Mouse (Mus musculus): ENCODE data around the gene Mrs2. TPM values are rescaled to one million over a fixed set of nuclear protein-coding genes. Genes with fewer than 3 reads are reported as not detected.

Gene Mrs2
- polyA plus RNA-seq (2015; fragmentation: Nextera tagmentation; extraction: Ambion mirVana), result 15.0 and 17.2 TPM in 2 replicates

GRCm38 (mm10) chr13:25019793-25020539 lies at the start of gene Mrs2:
Mrs2 (minus strand) TSS chr13:25020379.
- no peaks in the 10 kb centered on the region for H3K27me3 ChIP-seq (replicated peaks)
- no peaks in the 10 kb centered on the region for H3K9me3 ChIP-seq

GRCm38 (mm10) chr13:25069765-25070164 lies 49.6 kb upstream of the Mrs2 start:
- H3K9me3 ChIP-seq, result no peaks in the 10 kb centered on the region
- H3K36me3 ChIP-seq, result no peaks in the 10 kb centered on the region
- WGBS, result 52% methylated on average over 4 of the region's 4 CpGs
- H3K4me3 ChIP-seq (replicated peaks), result no peak overlapping the region
- H3K4me2 ChIP-seq, result no peak overlapping the region
- H3K27ac ChIP-seq, result no peak overlapping the region
- no peaks in the 10 kb centered on the region for H3K4me1 ChIP-seq
- no peak for ATAC-seq (ENCODE audit: insufficient read depth, low FRiP score, low read depth)
- no peaks in the 10 kb centered on the region for H3K27me3 ChIP-seq (replicated peaks)
- H3K9ac ChIP-seq, result no peak overlapping the region

More at GRCm38 (mm10) chr13:25019793-25020539, at the start of gene Mrs2:
- H3K36me3 ChIP-seq, result no peaks in the 10 kb centered on the region
- peaks cover 10% of the 10 kb centered on the region; the same call in 1 of the 2 replicates for H3K4me1 ChIP-seq
- peak; percentile 94 for ATAC-seq (ENCODE audit: insufficient read depth, low FRiP score, low read depth)
- peak within 1 kb of the TSS; percentile 77 for H3K27ac ChIP-seq
- WGBS, result under 1% methylated on average over 84 of the region's 84 CpGs
- H3K4me3 ChIP-seq (replicated peaks), result peak within 1 kb of the TSS; percentile 94
- H3K9ac ChIP-seq, result peak within 1 kb of the TSS; percentile 86
- peak within 1 kb of the TSS; percentile 74 for H3K4me2 ChIP-seq

- ATAC-seq (ENCODE audit: insufficient read depth, low FRiP score, low read depth), result no peak
- H3K27ac ChIP-seq, result no peak overlapping the region
- H3K36me3 ChIP-seq, result no peaks in the 10 kb centered on the region
- no peak overlapping the region for H3K4me2 ChIP-seq
- no peaks in the 10 kb centered on the region for H3K27me3 ChIP-seq (replicated peaks)
- no peak overlapping the region for H3K9ac ChIP-seq
- 70% methylated on average over 4 of the region's 4 CpGs for WGBS
- no peaks in the 10 kb centered on the region for H3K9me3 ChIP-seq
- no peaks in the 10 kb centered on the region for H3K4me1 ChIP-seq
- H3K4me3 ChIP-seq (replicated peaks), result no peak overlapping the region
Observed at GRCm38 (mm10) chr13:25067183-25067582, 47.0 kb upstream of the Mrs2 start.

- Histone ChIP-seq H3K4me1 (no peaks in the 10 kb centered on the region), H3K9me3 (no peaks in the 10 kb centered on the region), H3K27me3 (replicated peaks) (no peaks in the 10 kb centered on the region), H3K9ac (no peak overlapping the region), H3K27ac (no peak overlapping the region), H3K4me2 (no peak overlapping the region), H3K4me3 (replicated peaks) (no peak overlapping the region), H3K36me3 (no peaks in the 10 kb centered on the region)
- ATAC-seq (ENCODE audit: insufficient read depth, low FRiP score, low read depth), result no peak
- 90% methylated on average over 2 of the region's 2 CpGs for WGBS
Observed at GRCm38 (mm10) chr13:25066659-25067058, 46.5 kb upstream of the Mrs2 start.

- Histone ChIP-seq H3K4me3 (replicated peaks) (peak within 1 kb of the TSS; percentile 47), H3K9ac (0 out of 2 replicates have a peak within 1 kb of the TSS, but pooled peaks have one; percentile 4), H3K27ac (no peak within 1 kb of the TSS)
Observed at GRCm38 (mm10) chr13:25055873-25056667, 35.9 kb upstream of the Mrs2 start, which contains the start of gene Dcdc2a. Dcdc2a (plus strand) TSS chr13:25056004.

GRCm38 (mm10) chr13:25055111-25055554 lies 35.0 kb upstream of the Mrs2 start:
- peak; percentile 79; the same call in 1 of the 2 replicates for ATAC-seq (ENCODE audit: insufficient read depth, low FRiP score, low read depth)
- Histone ChIP-seq H3K9ac (0 out of 2 replicates have a peak overlapping the region, but pooled peaks have one; percentile 4), H3K4me3 (replicated peaks) (peak overlapping the region; percentile 47), H3K27ac (no peak overlapping the region), H3K4me1 (peaks cover 12% of the 10 kb centered on the region; the same call in 1 of the 2 replicates), H3K36me3 (no peaks in the 10 kb centered on the region), H3K4me2 (peak overlapping the region; percentile 93), H3K9me3 (no peaks in the 10 kb centered on the region), H3K27me3 (replicated peaks) (peaks cover 30% of the 10 kb centered on the region)
- WGBS, result under 1% methylated on average over 35 of the region's 35 CpGs

More at GRCm38 (mm10) chr13:25055873-25056667, 35.9 kb upstream of the Mrs2 start, which contains the start of gene Dcdc2a:
- WGBS, result 4% methylated on average over 63 of the region's 63 CpGs
- no peaks in the 10 kb centered on the region for H3K36me3 ChIP-seq
- H3K4me1 ChIP-seq, result peaks cover 12% of the 10 kb centered on the region; the same call in 1 of the 2 replicates
- no peaks in the 10 kb centered on the region for H3K9me3 ChIP-seq
- peak; percentile 65 for ATAC-seq (ENCODE audit: insufficient read depth, low FRiP score, low read depth)
- peaks cover 30% of the 10 kb centered on the region for H3K27me3 ChIP-seq (replicated peaks)
- H3K4me2 ChIP-seq, result peak within 1 kb of the TSS; percentile 93

- H3K4me1 ChIP-seq, result peaks cover 12% of the 10 kb centered on the region; the same call in 1 of the 2 replicates
- no peaks in the 10 kb centered on the region for H3K9me3 ChIP-seq
- no peak overlapping the region for H3K27ac ChIP-seq
- no peak for ATAC-seq (ENCODE audit: insufficient read depth, low FRiP score, low read depth)
- H3K4me3 ChIP-seq (replicated peaks), result no peak overlapping the region
- H3K36me3 ChIP-seq, result no peaks in the 10 kb centered on the region
- no peak overlapping the region for H3K9ac ChIP-seq
- 86% methylated on average over 5 of the region's 5 CpGs for WGBS
- H3K4me2 ChIP-seq, result no peak overlapping the region
- peaks cover 30% of the 10 kb centered on the region for H3K27me3 ChIP-seq (replicated peaks)
Observed at GRCm38 (mm10) chr13:25052671-25053070, 32.5 kb upstream of the Mrs2 start.

GRCm38 (mm10) chr13:25039488-25039887 lies 19.3 kb upstream of the Mrs2 start:
- Histone ChIP-seq H3K36me3 (no peaks in the 10 kb centered on the region), H3K9ac (no peak overlapping the region), H3K27ac (no peak overlapping the region), H3K4me3 (replicated peaks) (no peak overlapping the region), H3K9me3 (no peaks in the 10 kb centered on the region), H3K4me2 (no peak overlapping the region), H3K27me3 (replicated peaks) (no peaks in the 10 kb centered on the region), H3K4me1 (no peaks in the 10 kb centered on the region)
- ATAC-seq (ENCODE audit: insufficient read depth, low FRiP score, low read depth), result no peak
- 75% methylated on average over 2 of the region's 2 CpGs for WGBS

GRCm38 (mm10) chr13:25027114-25027425 lies 6.9 kb upstream of the Mrs2 start:
- Histone ChIP-seq H3K4me3 (replicated peaks) (no peak overlapping the region), H3K9ac (no peak overlapping the region), H3K4me2 (no peak overlapping the region), H3K4me1 (no peaks in the 10 kb centered on the region), H3K27ac (no peak overlapping the region), H3K36me3 (no peaks in the 10 kb centered on the region), H3K9me3 (no peaks in the 10 kb centered on the region), H3K27me3 (replicated peaks) (no peaks in the 10 kb centered on the region)
- WGBS, result 71% methylated on average over 3 of the region's 3 CpGs
- ATAC-seq (ENCODE audit: insufficient read depth, low FRiP score, low read depth), result no peak

- H3K9ac ChIP-seq, result no peak overlapping the region
- 73% methylated on average over 6 of the region's 6 CpGs for WGBS
- ATAC-seq (ENCODE audit: insufficient read depth, low FRiP score, low read depth), result no peak
- H3K27ac ChIP-seq, result no peak overlapping the region
- H3K36me3 ChIP-seq, result no peaks in the 10 kb centered on the region
- H3K4me1 ChIP-seq, result no peaks in the 10 kb centered on the region
- no peak overlapping the region for H3K4me3 ChIP-seq (replicated peaks)
- H3K4me2 ChIP-seq, result no peak overlapping the region
- no peaks in the 10 kb centered on the region for H3K9me3 ChIP-seq
- H3K27me3 ChIP-seq (replicated peaks), result no peaks in the 10 kb centered on the region
Observed at GRCm38 (mm10) chr13:25026409-25027113, 6.4 kb upstream of the Mrs2 start.

GRCm38 (mm10) chr13:25024655-25025054 lies 4.5 kb upstream of the Mrs2 start:
- no peaks in the 10 kb centered on the region for H3K9me3 ChIP-seq
- no peaks in the 10 kb centered on the region for H3K36me3 ChIP-seq
- no peaks in the 10 kb centered on the region for H3K27me3 ChIP-seq (replicated peaks)
- no peak overlapping the region for H3K4me2 ChIP-seq
- H3K4me3 ChIP-seq (replicated peaks), result no peak overlapping the region
- no peak for ATAC-seq (ENCODE audit: insufficient read depth, low FRiP score, low read depth)
- H3K9ac ChIP-seq, result no peak overlapping the region
- H3K27ac ChIP-seq, result no peak overlapping the region
- WGBS, result 34% methylated on average over 2 of the region's 2 CpGs
- no peaks in the 10 kb centered on the region for H3K4me1 ChIP-seq
